Mouse (Mus musculus) embryo, embryonic 11.5 days (tissue): ENCODE results near the gene Ppp1r27.
A peak's percentile ranks its signal among the peaks of the same experiment; 100 is the strongest.
"Not testable (repeated sequence)": the region's sequence is repeated elsewhere in the genome, so short reads cannot be mapped to it uniquely, and the experiment has no call there.

ENCODE experiments used
- DNase-seq: peaks from one replicate; pipeline ENCODE4 v3.0.0-alpha.2; 2012; ENCODE audit warnings: low read depth, low spot score

Ppp1r27 gene

GRCm38 (mm10) chr11:120550810-120551440 is at the start of gene Ppp1r27:
Gene Ppp1r27, minus strand, starts transcription at chr11:120551132.
- no peak for DNase-seq

- DNase-seq, result no peak
These were observed 49.8 kb upstream of the Ppp1r27 start for GRCm38 (mm10) chr11:120600716-120601115.

- DNase-seq, result no peak
These were observed 48.1 kb upstream of the Ppp1r27 start for GRCm38 (mm10) chr11:120598990-120599549.

GRCm38 (mm10) chr11:120598283-120598989 is 47.5 kb upstream of the Ppp1r27 start, which contains the start of the genes Alyref and Anapc11:
Gene Alyref, minus strand, starts transcription at chr11:120598365.
Gene Anapc11, plus strand, starts transcription at chr11:120598421.
- peak; percentile 92 for DNase-seq

GRCm38 (mm10) chr11:120597240-120598235 is 46.6 kb upstream of the Ppp1r27 start:
- DNase-seq, result no peak

- DNase-seq, result no peak
These were observed 37.6 kb upstream of the Ppp1r27 start for GRCm38 (mm10) chr11:120588531-120588930.

- DNase-seq, result no peak
These were observed 33.0 kb upstream of the Ppp1r27 start for GRCm38 (mm10) chr11:120583937-120584336.

GRCm38 (mm10) chr11:120582982-120583293 is 32.0 kb upstream of the Ppp1r27 start:
- DNase-seq, result not testable (repeated sequence)

GRCm38 (mm10) chr11:120582268-120582981 is 31.5 kb upstream of the Ppp1r27 start:
- no peak for DNase-seq

GRCm38 (mm10) chr11:120581490-120582267 is 30.7 kb upstream of the Ppp1r27 start, which contains the start of gene Arhgdia:
Gene Arhgdia, minus strand, starts transcription at chr11:120581624.
- peak; percentile 79 for DNase-seq

GRCm38 (mm10) chr11:120580871-120581331 is 30.0 kb upstream of the Ppp1r27 start:
- DNase-seq, result no peak

- DNase-seq, result no peak
These were observed 29.3 kb upstream of the Ppp1r27 start for GRCm38 (mm10) chr11:120580190-120580589.

GRCm38 (mm10) chr11:120579316-120580107 is 28.6 kb upstream of the Ppp1r27 start:
- DNase-seq, result peak; percentile 64

- DNase-seq, result no peak
These were observed 27.8 kb upstream of the Ppp1r27 start for GRCm38 (mm10) chr11:120578694-120579243.

- no peak for DNase-seq
These were observed 27.2 kb upstream of the Ppp1r27 start for GRCm38 (mm10) chr11:120578024-120578693.

GRCm38 (mm10) chr11:120577211-120578023 is 26.5 kb upstream of the Ppp1r27 start:
- no peak for DNase-seq

- DNase-seq, result no peak
These were observed 25.5 kb upstream of the Ppp1r27 start for GRCm38 (mm10) chr11:120576365-120576981.
